Mouse (Mus musculus) brain, adult 10 weeks (tissue): ENCODE data around the gene Rnf169. TPM values are rescaled to one million over a fixed set of nuclear protein-coding genes. Genes with fewer than 3 reads are reported as not detected.

ENCODE experiments used
- polyA plus RNA-seq: library from polyadenylated mRNA; stranded (reverse); fragments of 350-450 nt; fragmentation: Illumina TruSeq; extraction: RNeasy Lipid Tissue Mini Kit (QIAGEN cat#74804); gene quantifications from one replicate; pipeline ENCODE4 v1.2.3, GENCODE M21; 2015; ENCODE audit warnings: low read depth, low replicate concordance

Rnf169 gene
- polyA plus RNA-seq = 18.1 TPM

GRCm38 (mm10) chr7:99980132-99980591 lies at the start of gene Rnf169:
Gene Rnf169 (minus strand): TSS chr7:99980448.

GRCm38 (mm10) chr7:100005790-100006189 lies 25.5 kb upstream of the Rnf169 start, which contains the start of gene Chrdl2:
Gene Chrdl2 (plus strand): TSS chr7:100006172.

Other genes starting within 250 kb of the Rnf169 start
- not detected for gene Olfr521, start 216.9 kb downstream of the Rnf169 start, polyA plus RNA-seq
- gene Neu3, start 152.0 kb downstream of the Rnf169 start, polyA plus RNA-seq = 2.8 TPM
- gene Xrra1, start 121.3 kb downstream of the Rnf169 start, polyA plus RNA-seq = 0.98 TPM
- 152 TPM for gene Spcs2, start 117.0 kb downstream of the Rnf169 start, polyA plus RNA-seq
- not detected for gene Chrdl2, start 25.7 kb upstream of the Rnf169 start, polyA plus RNA-seq
- 25.4 TPM for gene Pold3, start 141.1 kb upstream of the Rnf169 start, polyA plus RNA-seq
- gene Lipt2, start 178.8 kb upstream of the Rnf169 start, polyA plus RNA-seq = 7.9 TPM
- gene Kcne3, start 196.1 kb upstream of the Rnf169 start, polyA plus RNA-seq = 0.57 TPM
- 125 TPM for gene Pgm2l1, start 246.9 kb upstream of the Rnf169 start, polyA plus RNA-seq